Mouse (Mus musculus) neutrophil, adult 65 days (primary cell): ENCODE data around the gene Dnajc2. TPM values are rescaled to one million over a fixed set of nuclear protein-coding genes. Genes with fewer than 3 reads are reported as not detected.

Experiments used
- total RNA-seq: library from RNA; stranded (reverse); gene quantifications from 2 replicates; pipeline ENCODE4 v1.2.4, GENCODE M21; 2023

The Dnajc2 gene
- total RNA-seq = 25.2 and 29.3 TPM in 2 replicates

DNA sequence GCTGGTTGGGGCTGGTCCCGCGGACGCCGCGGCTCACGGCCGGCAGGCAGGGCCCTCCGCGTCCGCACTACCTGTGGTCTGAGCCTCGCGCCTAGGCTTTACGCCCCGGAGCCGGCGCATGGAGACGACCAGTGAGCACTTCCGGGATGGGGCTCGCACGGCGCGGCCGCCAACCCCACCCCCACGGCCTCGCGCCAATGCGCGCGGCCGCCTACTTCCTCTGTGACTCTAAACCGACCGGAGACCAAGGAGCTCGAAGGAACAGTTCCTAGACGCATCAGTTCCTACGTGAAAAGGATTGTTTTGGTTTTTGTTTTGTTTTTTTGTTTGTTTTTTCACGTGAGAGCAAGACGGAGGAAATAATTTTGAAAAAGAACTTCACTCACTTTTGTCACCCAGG, at the start of gene Dnajc2, which contains the start of gene Psmc2:
TSS of gene Dnajc2 (minus strand) at position 199 of the 400 bp plus-strand sequence.
TSS of gene Psmc2 (plus strand) at position 231 of the 400 bp plus-strand sequence.

GRCm38 (mm10) chr5:21736956-21737585, 48.0 kb downstream of the Dnajc2 start, which contains the start of gene Pmpcb:
Gene Pmpcb (plus strand): TSS chr5:21737141.

Other genes with a start within 250 kb of the Dnajc2 start
- not detected in 2 replicates for gene Lrrc17, start 241.7 kb downstream of the Dnajc2 start, total RNA-seq
- gene Fbxl13, start 139.6 kb downstream of the Dnajc2 start, total RNA-seq = not detected in 2 replicates
- 7.1 and 10.1 TPM in 2 replicates for gene Armc10, start 139.4 kb downstream of the Dnajc2 start, total RNA-seq
- gene Napepld, start 83.9 kb downstream of the Dnajc2 start, total RNA-seq = 0.85 and 1.2 TPM in 2 replicates
- gene Pmpcb, start 48.1 kb downstream of the Dnajc2 start, total RNA-seq = 60.3 and 72.3 TPM in 2 replicates
- gene Psmc2, start within 50 bp of the Dnajc2 start, total RNA-seq = 57.2 and 60.8 TPM in 2 replicates
- gene Slc26a5, start 80.4 kb upstream of the Dnajc2 start, total RNA-seq = not detected in 2 replicates